Mouse (Mus musculus): Measurements from ENCODE around the gene Ankrd63. TPM values are rescaled to one million over a fixed set of nuclear protein-coding genes. Genes with fewer than 3 reads are reported as not detected.

The Ankrd63 gene
- polyA plus RNA-seq, 1 experiment from 2014 or later = 0.19 TPM

GRCm38 (mm10) chr2:118687791-118688190 is 16.0 kb downstream of the Ankrd63 start:
- H3K4me2 ChIP-seq (ENCODE audit: low read length) = no peak overlapping the region
- no peak overlapping the region for H3K4me3 ChIP-seq (ENCODE audit: low read depth, low read length)
- no peaks in the 10 kb centered on the region for H3K9me3 ChIP-seq (ENCODE audit: control insufficient read depth, low read length)
- 88% methylated on average over 3 of the region's 3 CpGs for WGBS
- no peak overlapping the region for H3K9ac ChIP-seq (ENCODE audit: low read length)
- ATAC-seq (replicated peaks; ENCODE audit: low FRiP score, low TSS enrichment, low read depth) = no peak
- no peaks in the 10 kb centered on the region for H3K36me3 ChIP-seq (ENCODE audit: control insufficient read depth, insufficient read depth, low read length)
- H3K27me3 ChIP-seq (replicated peaks; ENCODE audit: control insufficient read depth, insufficient read depth, low read length) = no peaks in the 10 kb centered on the region
- DNase-seq (ENCODE audit: low spot score) = no peak
- no peaks in the 10 kb centered on the region for H3K4me1 ChIP-seq (replicated peaks; ENCODE audit: control insufficient read depth, insufficient read depth, low read length)
- H3K27ac ChIP-seq (ENCODE audit: low read depth) = no peak overlapping the region

DNA sequence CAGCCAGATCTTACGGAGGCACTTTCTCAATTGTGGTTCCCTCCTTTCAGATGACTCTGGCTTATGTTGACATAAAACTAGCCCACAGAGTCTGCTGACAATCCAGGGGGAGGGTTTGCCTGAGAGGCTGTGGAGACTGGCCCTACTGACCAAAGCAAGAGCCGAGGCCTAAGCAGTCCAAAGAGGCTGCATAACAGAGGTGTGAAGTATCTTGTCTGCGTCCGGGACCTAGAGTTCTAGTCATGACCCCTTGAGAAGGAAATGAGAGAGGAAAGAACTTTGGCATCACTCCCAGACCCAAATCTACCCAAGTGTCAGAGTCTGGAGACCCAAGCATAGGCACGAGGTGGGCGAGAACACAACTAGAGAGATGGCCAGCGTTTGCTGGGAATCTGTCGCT is 17.1 kb downstream of the Ankrd63 start:
- DNase-seq (ENCODE audit: low spot score) (no peak), ATAC-seq (replicated peaks; ENCODE audit: low FRiP score, low TSS enrichment, low read depth) (no peak)
- WGBS = 64% methylated on average over 8 of the region's 8 CpGs
- no peaks in the 10 kb centered on the region for H3K9me3 ChIP-seq (ENCODE audit: control insufficient read depth, low read length)
- no peak overlapping the region for H3K27ac ChIP-seq (ENCODE audit: low read depth)
- no peak overlapping the region for H3K9ac ChIP-seq (ENCODE audit: low read length)
- no peaks in the 10 kb centered on the region for H3K4me1 ChIP-seq (replicated peaks; ENCODE audit: control insufficient read depth, insufficient read depth, low read length)
- H3K4me3 ChIP-seq (ENCODE audit: low read depth, low read length) = no peak overlapping the region
- no peaks in the 10 kb centered on the region for H3K27me3 ChIP-seq (replicated peaks; ENCODE audit: control insufficient read depth, insufficient read depth, low read length)
- no peak overlapping the region for H3K4me2 ChIP-seq (ENCODE audit: low read length)
- H3K36me3 ChIP-seq (ENCODE audit: control insufficient read depth, insufficient read depth, low read length) = no peaks in the 10 kb centered on the region

DNA sequence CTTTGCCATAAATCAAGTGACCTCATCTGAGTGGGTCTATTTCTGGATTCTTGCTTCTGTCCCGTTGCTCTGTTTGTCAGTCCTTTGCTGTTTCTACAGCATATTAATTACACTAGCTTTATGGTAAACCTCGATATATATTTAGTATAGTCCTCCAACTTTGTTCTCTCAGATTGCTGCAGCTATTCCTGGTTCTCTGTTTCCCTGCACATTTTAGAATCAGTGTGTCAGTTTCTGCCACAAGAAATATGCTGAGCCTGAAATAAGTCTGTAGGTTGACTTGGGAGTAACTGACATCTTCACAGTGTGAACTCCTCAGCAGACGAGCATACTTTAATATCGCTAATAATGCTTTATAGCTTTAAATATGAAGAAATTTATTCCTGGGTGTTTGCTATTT is 18.7 kb downstream of the Ankrd63 start:
- Histone ChIP-seq H3K4me3 (ENCODE audit: low read depth, low read length) (no peak overlapping the region), H3K27ac (ENCODE audit: low read depth) (no peak overlapping the region), H3K27me3 (replicated peaks; ENCODE audit: control insufficient read depth, insufficient read depth, low read length) (no peaks in the 10 kb centered on the region), H3K36me3 (ENCODE audit: control insufficient read depth, insufficient read depth, low read length) (no peaks in the 10 kb centered on the region), H3K9ac (ENCODE audit: low read length) (no peak overlapping the region), H3K4me1 (replicated peaks; ENCODE audit: control insufficient read depth, insufficient read depth, low read length) (no peaks in the 10 kb centered on the region), H3K4me2 (ENCODE audit: low read length) (no peak overlapping the region), H3K9me3 (ENCODE audit: control insufficient read depth, low read length) (no peaks in the 10 kb centered on the region)
- ATAC-seq (replicated peaks; ENCODE audit: low FRiP score, low TSS enrichment, low read depth) (no peak), DNase-seq (ENCODE audit: low spot score) (no peak)
- 74% methylated on average over 4 of the region's 4 CpGs for WGBS

GRCm38 (mm10) chr2:118682544-118683260 is 21.1 kb downstream of the Ankrd63 start:
- Histone ChIP-seq H3K4me2 (ENCODE audit: low read length) (no peak overlapping the region), H3K36me3 (ENCODE audit: control insufficient read depth, insufficient read depth, low read length) (no peaks in the 10 kb centered on the region), H3K27ac (ENCODE audit: low read depth) (no peak overlapping the region), H3K27me3 (replicated peaks; ENCODE audit: control insufficient read depth, insufficient read depth, low read length) (peaks cover 18% of the 10 kb centered on the region), H3K9ac (ENCODE audit: low read length) (no peak overlapping the region), H3K9me3 (ENCODE audit: control insufficient read depth, low read length) (no peaks in the 10 kb centered on the region), H3K4me3 (ENCODE audit: low read depth, low read length) (no peak overlapping the region), H3K4me1 (replicated peaks; ENCODE audit: control insufficient read depth, insufficient read depth, low read length) (peaks cover 2% of the 10 kb centered on the region)
- 56% methylated on average over 8 of the region's 8 CpGs for WGBS
- ATAC-seq (replicated peaks; ENCODE audit: low FRiP score, low TSS enrichment, low read depth) (no peak), DNase-seq (ENCODE audit: low spot score) (no peak)

- ATAC-seq (replicated peaks; ENCODE audit: low FRiP score, low TSS enrichment, low read depth) (no peak), DNase-seq (ENCODE audit: low spot score) (no peak)
- H3K4me3 ChIP-seq (ENCODE audit: low read depth, low read length) = no peak overlapping the region
- no peaks in the 10 kb centered on the region for H3K36me3 ChIP-seq (ENCODE audit: control insufficient read depth, insufficient read depth, low read length)
- no peak overlapping the region for H3K27ac ChIP-seq (ENCODE audit: low read depth)
- H3K4me1 ChIP-seq (replicated peaks; ENCODE audit: control insufficient read depth, insufficient read depth, low read length) = peaks cover 5% of the 10 kb centered on the region
- H3K4me2 ChIP-seq (ENCODE audit: low read length) = no peak overlapping the region
- H3K9me3 ChIP-seq (ENCODE audit: control insufficient read depth, low read length) = no peaks in the 10 kb centered on the region
- H3K9ac ChIP-seq (ENCODE audit: low read length) = no peak overlapping the region
- peaks cover 36% of the 10 kb centered on the region for H3K27me3 ChIP-seq (replicated peaks; ENCODE audit: control insufficient read depth, insufficient read depth, low read length)
- WGBS = 91% methylated on average over 6 of the region's 6 CpGs
Measured at GRCm38 (mm10) chr2:118680926-118681325, 22.8 kb downstream of the Ankrd63 start.

DNA sequence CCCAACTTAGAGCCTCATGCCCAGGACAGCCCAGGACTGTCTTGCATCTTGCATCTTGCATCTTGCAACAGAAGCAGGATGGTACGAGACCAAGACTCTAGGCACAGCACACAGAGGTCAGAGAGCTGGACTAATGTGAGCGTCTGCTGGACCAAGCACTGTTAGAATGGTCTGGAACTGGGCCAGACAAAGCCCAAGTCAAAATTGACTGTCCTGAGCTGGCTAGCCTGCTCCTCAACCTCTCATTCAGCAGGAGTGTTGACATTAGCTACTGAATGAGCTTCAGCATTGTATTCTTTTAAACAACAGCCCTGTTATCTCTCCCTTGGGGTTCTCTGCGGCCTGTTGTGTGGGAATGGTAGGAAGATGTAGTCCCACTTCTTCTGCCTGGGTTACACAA is 24.2 kb downstream of the Ankrd63 start:
- Histone ChIP-seq H3K4me3 (ENCODE audit: low read depth, low read length) (no peak overlapping the region), H3K36me3 (ENCODE audit: control insufficient read depth, insufficient read depth, low read length) (no peaks in the 10 kb centered on the region), H3K9ac (ENCODE audit: low read length) (no peak overlapping the region), H3K4me1 (replicated peaks; ENCODE audit: control insufficient read depth, insufficient read depth, low read length) (peaks cover 5% of the 10 kb centered on the region), H3K27ac (ENCODE audit: low read depth) (no peak overlapping the region), H3K27me3 (replicated peaks; ENCODE audit: control insufficient read depth, insufficient read depth, low read length) (peaks cover 49% of the 10 kb centered on the region), H3K4me2 (ENCODE audit: low read length) (no peak overlapping the region), H3K9me3 (ENCODE audit: control insufficient read depth, low read length) (no peaks in the 10 kb centered on the region)
- WGBS = 75% methylated on average over 3 of the region's 3 CpGs
- DNase-seq (ENCODE audit: low spot score) = no peak
- no peak for ATAC-seq (replicated peaks; ENCODE audit: low FRiP score, low TSS enrichment, low read depth)

- H3K27me3 ChIP-seq (replicated peaks; ENCODE audit: control insufficient read depth, insufficient read depth, low read length) = peaks cover 66% of the 10 kb centered on the region
- ATAC-seq (replicated peaks; ENCODE audit: low FRiP score, low TSS enrichment, low read depth) (peak; percentile 8; the same call in 1 of the 2 replicates), DNase-seq (ENCODE audit: low spot score) (no peak)
- no peaks in the 10 kb centered on the region for H3K36me3 ChIP-seq (ENCODE audit: control insufficient read depth, insufficient read depth, low read length)
- peak overlapping the region; percentile 53; the same call in 1 of the 2 replicates for H3K9ac ChIP-seq (ENCODE audit: low read length)
- peak overlapping the region; percentile 96 for H3K4me2 ChIP-seq (ENCODE audit: low read length)
- H3K4me1 ChIP-seq (replicated peaks; ENCODE audit: control insufficient read depth, insufficient read depth, low read length) = peaks cover 5% of the 10 kb centered on the region
- H3K27ac ChIP-seq (ENCODE audit: low read depth) = no peak overlapping the region
- H3K4me3 ChIP-seq (ENCODE audit: low read depth, low read length) = peak overlapping the region; percentile 47
- WGBS = 7% methylated on average over 4 of the region's 4 CpGs
- no peaks in the 10 kb centered on the region for H3K9me3 ChIP-seq (ENCODE audit: control insufficient read depth, low read length)
Measured at GRCm38 (mm10) chr2:118677817-118678216, 25.9 kb downstream of the Ankrd63 start.

- H3K27ac ChIP-seq (ENCODE audit: low read depth) = no peak overlapping the region
- no peaks in the 10 kb centered on the region for H3K9me3 ChIP-seq (ENCODE audit: control insufficient read depth, low read length)
- peak; percentile 75 for ATAC-seq (replicated peaks; ENCODE audit: low FRiP score, low TSS enrichment, low read depth)
- peaks cover 5% of the 10 kb centered on the region for H3K4me1 ChIP-seq (replicated peaks; ENCODE audit: control insufficient read depth, insufficient read depth, low read length)
- peak overlapping the region; percentile 53 for H3K9ac ChIP-seq (ENCODE audit: low read length)
- WGBS = under 1% methylated on average over 89 of the region's 89 CpGs
- peak overlapping the region; percentile 96 for H3K4me2 ChIP-seq (ENCODE audit: low read length)
- H3K4me3 ChIP-seq (ENCODE audit: low read depth, low read length) = peak overlapping the region; percentile 47
- no peaks in the 10 kb centered on the region for H3K36me3 ChIP-seq (ENCODE audit: control insufficient read depth, insufficient read depth, low read length)
- H3K27me3 ChIP-seq (replicated peaks; ENCODE audit: control insufficient read depth, insufficient read depth, low read length) = peaks cover 67% of the 10 kb centered on the region
- DNase-seq (ENCODE audit: low spot score) = peak; percentile 76
Measured at GRCm38 (mm10) chr2:118676839-118677741, 26.7 kb downstream of the Ankrd63 start.

Measured in intestine, embryonic 14.5 days (tissue).